Mouse (Mus musculus): ENCODE results near the gene Hdac9. TPM values are rescaled to one million over a fixed set of nuclear protein-coding genes. Genes with fewer than 3 reads are reported as not detected.

Gene Hdac9
- polyA plus RNA-seq, 1 experiment from 2014 or later, result 4.6 TPM

DNA sequence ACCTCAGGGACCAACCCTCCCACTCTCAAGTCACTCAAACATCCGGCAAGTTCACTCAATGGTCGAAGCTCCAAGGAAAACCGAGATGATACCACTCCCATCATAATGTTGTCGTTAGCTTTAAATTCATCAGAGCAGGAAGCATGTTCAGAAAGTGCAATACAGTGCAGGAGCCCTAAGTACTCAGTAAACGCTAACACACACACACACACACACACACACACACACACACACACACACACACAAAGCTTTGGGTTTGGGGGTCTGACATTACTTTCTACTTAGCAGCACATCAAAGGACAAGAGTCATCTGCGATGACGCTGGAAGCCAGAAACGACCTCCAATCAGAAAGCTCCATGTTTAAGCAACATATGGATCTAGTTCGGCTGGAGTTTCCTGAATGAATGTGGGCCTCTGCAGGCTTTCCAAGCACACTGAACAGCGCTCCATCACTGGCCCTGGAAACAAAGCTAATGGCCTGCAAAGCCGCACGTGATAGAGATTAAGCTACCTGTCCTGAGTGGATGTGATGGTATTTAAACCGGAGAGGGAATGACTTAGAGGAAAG is 647.3 kb downstream of the Hdac9 start:
- H3K9me3 ChIP-seq (replicated peaks; ENCODE audit: control insufficient read depth, low read length), result no peaks in the 10 kb centered on the region
- no peak overlapping the region for H3K9ac ChIP-seq (ENCODE audit: low read length)
- H3K4me3 ChIP-seq (replicated peaks; ENCODE audit: low read length), result no peak overlapping the region
- no peaks in the 10 kb centered on the region for H3K36me3 ChIP-seq (ENCODE audit: control insufficient read depth, insufficient read depth, low read length)
- no peak for ATAC-seq (ENCODE audit: insufficient read depth, low FRiP score)
- no peak overlapping the region for H3K4me2 ChIP-seq (ENCODE audit: low read depth, low read length)
- WGBS, result 66% methylated on average over 13 of the region's 13 CpGs
- no peak overlapping the region for H3K27ac ChIP-seq (ENCODE audit: low read length)
- H3K4me1 ChIP-seq (ENCODE audit: control insufficient read depth, insufficient read depth, low read length), result no peaks in the 10 kb centered on the region
- H3K27me3 ChIP-seq (ENCODE audit: control insufficient read depth, insufficient read depth, low read length), result no peaks in the 10 kb centered on the region

GRCm38 (mm10) chr12:34259651-34260050 is 657.2 kb downstream of the Hdac9 start:
- no peak overlapping the region for H3K4me2 ChIP-seq (ENCODE audit: low read depth, low read length)
- no peaks in the 10 kb centered on the region for H3K9me3 ChIP-seq (replicated peaks; ENCODE audit: control insufficient read depth, low read length)
- 66% methylated on average over 4 of the region's 4 CpGs for WGBS
- no peak overlapping the region for H3K9ac ChIP-seq (ENCODE audit: low read length)
- H3K27ac ChIP-seq (ENCODE audit: low read length), result no peak overlapping the region
- no peak overlapping the region for H3K4me3 ChIP-seq (replicated peaks; ENCODE audit: low read length)
- no peaks in the 10 kb centered on the region for H3K4me1 ChIP-seq (ENCODE audit: control insufficient read depth, insufficient read depth, low read length)
- no peaks in the 10 kb centered on the region for H3K36me3 ChIP-seq (ENCODE audit: control insufficient read depth, insufficient read depth, low read length)
- no peak for ATAC-seq (ENCODE audit: insufficient read depth, low FRiP score)
- H3K27me3 ChIP-seq (ENCODE audit: control insufficient read depth, insufficient read depth, low read length), result no peaks in the 10 kb centered on the region

DNA sequence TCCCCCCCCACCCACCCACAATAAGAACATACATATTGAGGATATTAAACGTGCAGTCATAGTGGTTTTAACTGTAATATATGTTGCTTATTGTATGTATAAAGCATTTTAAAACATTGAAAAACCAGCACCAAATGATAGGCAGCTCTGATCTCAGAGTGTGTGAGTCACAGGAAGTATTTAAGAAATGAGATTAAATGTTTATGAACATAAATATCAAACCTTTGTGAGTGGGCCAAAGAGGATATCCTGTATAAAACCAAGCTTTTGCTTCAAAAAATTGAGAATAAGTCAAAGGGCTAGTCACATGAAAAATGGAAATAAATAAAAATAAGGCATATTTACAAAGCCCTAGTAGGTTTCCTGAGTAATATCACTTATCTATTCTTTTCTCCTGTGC is 667.7 kb downstream of the Hdac9 start:
- Histone ChIP-seq H3K4me3 (replicated peaks; ENCODE audit: low read length) (no peak overlapping the region), H3K9me3 (replicated peaks; ENCODE audit: control insufficient read depth, low read length) (no peaks in the 10 kb centered on the region), H3K27ac (ENCODE audit: low read length) (no peak overlapping the region; the same call in 1 of the 2 replicates), H3K4me1 (ENCODE audit: control insufficient read depth, insufficient read depth, low read length) (no peaks in the 10 kb centered on the region), H3K27me3 (ENCODE audit: control insufficient read depth, insufficient read depth, low read length) (no peaks in the 10 kb centered on the region), H3K36me3 (ENCODE audit: control insufficient read depth, insufficient read depth, low read length) (no peaks in the 10 kb centered on the region), H3K9ac (ENCODE audit: low read length) (no peak overlapping the region), H3K4me2 (ENCODE audit: low read depth, low read length) (no peak overlapping the region)
- 62% methylated on average over 1 of the region's 1 CpGs for whole genome bisulfite sequencing
- ATAC-seq (ENCODE audit: insufficient read depth, low FRiP score), result no peak

GRCm38 (mm10) chr12:34248193-34249121 is 668.4 kb downstream of the Hdac9 start:
- Histone ChIP-seq H3K9ac (ENCODE audit: low read length) (no peak overlapping the region), H3K9me3 (replicated peaks; ENCODE audit: control insufficient read depth, low read length) (no peaks in the 10 kb centered on the region), H3K4me3 (replicated peaks; ENCODE audit: low read length) (no peak overlapping the region), H3K4me2 (ENCODE audit: low read depth, low read length) (peak overlapping the region; percentile 9; the same call in 1 of the 2 replicates), H3K27ac (ENCODE audit: low read length) (peak overlapping the region; percentile 66), H3K36me3 (ENCODE audit: control insufficient read depth, insufficient read depth, low read length) (no peaks in the 10 kb centered on the region), H3K27me3 (ENCODE audit: control insufficient read depth, insufficient read depth, low read length) (no peaks in the 10 kb centered on the region), H3K4me1 (ENCODE audit: control insufficient read depth, insufficient read depth, low read length) (no peaks in the 10 kb centered on the region)
- ATAC-seq (ENCODE audit: insufficient read depth, low FRiP score), result peak; percentile 56; the same call in 1 of the 2 replicates
- 65% methylated on average over 18 of the region's 18 CpGs for WGBS

GRCm38 (mm10) chr12:34238796-34239195 is 678.1 kb downstream of the Hdac9 start:
- no peaks in the 10 kb centered on the region for H3K9me3 ChIP-seq (replicated peaks; ENCODE audit: control insufficient read depth, low read length)
- WGBS, result 88% methylated on average over 3 of the region's 3 CpGs
- no peaks in the 10 kb centered on the region for H3K27me3 ChIP-seq (ENCODE audit: control insufficient read depth, insufficient read depth, low read length)
- H3K4me1 ChIP-seq (ENCODE audit: control insufficient read depth, insufficient read depth, low read length), result no peaks in the 10 kb centered on the region
- no peak overlapping the region for H3K27ac ChIP-seq (ENCODE audit: low read length)
- no peak overlapping the region for H3K9ac ChIP-seq (ENCODE audit: low read length)
- no peak overlapping the region for H3K4me3 ChIP-seq (replicated peaks; ENCODE audit: low read length)
- no peak for ATAC-seq (ENCODE audit: insufficient read depth, low FRiP score)
- H3K36me3 ChIP-seq (ENCODE audit: control insufficient read depth, insufficient read depth, low read length), result no peaks in the 10 kb centered on the region
- H3K4me2 ChIP-seq (ENCODE audit: low read depth, low read length), result no peak overlapping the region

GRCm38 (mm10) chr12:34231621-34232150 is 685.2 kb downstream of the Hdac9 start:
- no peak for ATAC-seq (ENCODE audit: insufficient read depth, low FRiP score)
- WGBS, result 74% methylated on average over 4 of the region's 4 CpGs

DNA sequence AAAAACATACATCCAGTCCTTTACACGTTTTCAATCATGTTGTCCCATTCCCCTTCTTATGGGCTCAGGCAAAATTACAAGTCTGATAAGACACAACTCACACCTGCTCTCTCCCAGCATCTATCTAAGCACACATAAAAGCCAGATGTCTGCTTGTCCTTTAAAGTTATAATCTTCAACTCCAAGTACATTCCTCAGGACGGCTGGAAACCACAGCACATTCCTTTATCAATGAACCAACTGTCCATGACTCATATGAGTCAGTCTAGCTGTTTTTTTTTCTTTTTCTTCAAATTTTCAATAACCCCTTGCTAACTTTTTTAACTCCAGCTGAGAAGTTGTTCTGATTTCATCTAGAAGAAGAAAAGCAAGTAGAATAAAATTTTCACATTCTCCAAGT is 692.4 kb downstream of the Hdac9 start:
- 40% methylated on average over 2 of the region's 2 CpGs for WGBS

More at GRCm38 (mm10) chr12:34231621-34232150, 685.2 kb downstream of the Hdac9 start:
- Histone ChIP-seq H3K27me3 (ENCODE audit: control insufficient read depth, insufficient read depth, low read length) (no peaks in the 10 kb centered on the region), H3K4me1 (ENCODE audit: control insufficient read depth, insufficient read depth, low read length) (no peaks in the 10 kb centered on the region), H3K4me3 (replicated peaks; ENCODE audit: low read length) (no peak overlapping the region), H3K4me2 (ENCODE audit: low read depth, low read length) (no peak overlapping the region), H3K9ac (ENCODE audit: low read length) (no peak overlapping the region), H3K9me3 (replicated peaks; ENCODE audit: control insufficient read depth, low read length) (no peaks in the 10 kb centered on the region), H3K36me3 (ENCODE audit: control insufficient read depth, insufficient read depth, low read length) (no peaks in the 10 kb centered on the region), H3K27ac (ENCODE audit: low read length) (no peak overlapping the region)

GRCm38 (mm10) chr12:34221014-34221413 is 695.9 kb downstream of the Hdac9 start:
- Histone ChIP-seq H3K4me3 (replicated peaks; ENCODE audit: low read length) (no peak overlapping the region), H3K27me3 (ENCODE audit: control insufficient read depth, insufficient read depth, low read length) (no peaks in the 10 kb centered on the region), H3K9me3 (replicated peaks; ENCODE audit: control insufficient read depth, low read length) (no peaks in the 10 kb centered on the region), H3K9ac (ENCODE audit: low read length) (no peak overlapping the region), H3K4me1 (ENCODE audit: control insufficient read depth, insufficient read depth, low read length) (no peaks in the 10 kb centered on the region), H3K36me3 (ENCODE audit: control insufficient read depth, insufficient read depth, low read length) (no peaks in the 10 kb centered on the region), H3K27ac (ENCODE audit: low read length) (no peak overlapping the region), H3K4me2 (ENCODE audit: low read depth, low read length) (no peak overlapping the region)
- whole genome bisulfite sequencing, result 64% methylated on average over 9 of the region's 9 CpGs
- ATAC-seq (ENCODE audit: insufficient read depth, low FRiP score), result no peak

More for the DNA sequence above, 692.4 kb downstream of the Hdac9 start:
- Histone ChIP-seq H3K4me2 (ENCODE audit: low read depth, low read length) (no peak overlapping the region), H3K27ac (ENCODE audit: low read length) (no peak overlapping the region), H3K27me3 (ENCODE audit: control insufficient read depth, insufficient read depth, low read length) (no peaks in the 10 kb centered on the region), H3K36me3 (ENCODE audit: control insufficient read depth, insufficient read depth, low read length) (no peaks in the 10 kb centered on the region), H3K4me1 (ENCODE audit: control insufficient read depth, insufficient read depth, low read length) (no peaks in the 10 kb centered on the region), H3K9ac (ENCODE audit: low read length) (no peak overlapping the region), H3K4me3 (replicated peaks; ENCODE audit: low read length) (no peak overlapping the region), H3K9me3 (replicated peaks; ENCODE audit: control insufficient read depth, low read length) (no peaks in the 10 kb centered on the region)
- ATAC-seq (ENCODE audit: insufficient read depth, low FRiP score), result no peak
